8 mouse cellular contexts compared by ENCODE assay signal in genomic region chr7:45182199-45182601, GRCm38 (mm10). TPM values are rescaled to one million over a fixed set of nuclear protein-coding genes. Genes with fewer than 3 reads are reported as not detected.
DNase-seq lines count a peak whose midpoint lies in the region; ATAC-seq and TF ChIP-seq lines count a peak whose summit lies in the region.

No protein-coding gene starts in this region.

- H3K27ac ChIP-seq in heart, embryonic 10.5 days = no peak overlapping the region
- H3K27ac ChIP-seq in kidney, embryonic 14.5 days (ENCODE audit: low read depth, low read length) = no peak overlapping the region

- peak overlapping the region; percentile 13; the same call in 1 of the 2 replicates for H3K9ac ChIP-seq in kidney, embryonic 14.5 days (ENCODE audit: low read depth, low read length)

- H3K36me3 ChIP-seq in heart, embryonic 10.5 days = no peaks in the 10 kb centered on the region
- H3K36me3 ChIP-seq in kidney, embryonic 14.5 days (ENCODE audit: control insufficient read depth, insufficient read depth, low read length) = no peaks in the 10 kb centered on the region

- peak; percentile 93 for ATAC-seq in erythroblast, adult 5-6 weeks (replicated peaks; ENCODE audit: low FRiP score, poor library complexity, severe bottlenecking)
- ATAC-seq in kidney, embryonic 14.5 days (ENCODE audit: low FRiP score, low TSS enrichment) = peak; percentile 89
- peak; percentile 86 for ATAC-seq in monocyte, adult 5-6 weeks (replicated peaks; ENCODE audit: insufficient number of reproducible peaks, low FRiP score, low TSS enrichment, poor library complexity, severe bottlenecking)

- peaks cover 26% of the 10 kb centered on the region for H3K4me1 ChIP-seq in heart, embryonic 10.5 days
- H3K4me1 ChIP-seq in kidney, embryonic 14.5 days (ENCODE audit: control insufficient read depth, insufficient read depth, low read length) = peaks cover 5% of the 10 kb centered on the region; the same call in 1 of the 2 replicates

- no peaks in the 10 kb centered on the region for H3K9me3 ChIP-seq in heart, embryonic 10.5 days
- H3K9me3 ChIP-seq in kidney, embryonic 14.5 days (ENCODE audit: control insufficient read depth, low read length) = no peaks in the 10 kb centered on the region

- DNase-seq in CD4-positive helper T cell, adult 2 months (ENCODE audit: low read depth, low spot score) = peak; percentile 90
- peak; percentile 93 for DNase-seq in brain, embryonic 14.5 days (ENCODE audit: low read depth)
- DNase-seq in heart, embryonic 10.5 days (ENCODE audit: low spot score) = peak; percentile 95
- peak; percentile 90 for DNase-seq in liver
- peak; percentile 88 to 92 for DNase-seq in spleen, postnatal 4 days (ENCODE audit: low spot score in 2 of 2)

- peaks cover 100% of the 10 kb centered on the region for H3K27me3 ChIP-seq in heart, embryonic 10.5 days (ENCODE audit: insufficient read depth, poor library complexity, severe bottlenecking)
- peaks cover 87% of the 10 kb centered on the region for H3K27me3 ChIP-seq in kidney, embryonic 14.5 days (ENCODE audit: control insufficient read depth, insufficient read depth, low read length)

- no peak for TF ChIP-seq CTCF in brain, embryonic 14.5 days (IDR thresholded peaks at IDR 0.05; ENCODE audit: borderline replicate concordance, extremely low read depth, insufficient read depth, insufficient read length)

- TF ChIP-seq POLR2A in brain, embryonic 14.5 days (IDR thresholded peaks at IDR 0.05; ENCODE audit: borderline replicate concordance, extremely low read depth, insufficient read depth, insufficient read length, poor library complexity, severe bottlenecking) = no peak

- H3K4me2 ChIP-seq in kidney, embryonic 14.5 days (replicated peaks; ENCODE audit: low read depth, low read length) = peak overlapping the region; percentile 38

- H3K4me3 ChIP-seq in heart, embryonic 10.5 days = peak overlapping the region; percentile 49
- H3K4me3 ChIP-seq in kidney, embryonic 14.5 days (ENCODE audit: low read length) = peak overlapping the region; percentile 20

- WGBS in heart, embryonic 10.5 days = under 1% methylated on average over 34 of the region's 34 CpGs
- WGBS in kidney, embryonic 14.5 days = under 1% methylated on average over 34 of the region's 34 CpGs

RNA-seq across cellular contexts. Expression of gene Pth2, which starts 1.4 kb away (rescaled TPM):
- polyA plus RNA-seq in brain, embryonic 14.5 days (2012; rRNA removed) = 0.25 and 0.30 TPM in 2 replicates
- total RNA-seq in erythroblast, adult 5-6 weeks (2015; ENCODE audit: low replicate concordance) = not detected in 2 replicates
- not detected in 2 replicates for total RNA-seq in erythroblast, adult 5-6 weeks (2017; ENCODE audit: low replicate concordance)
- 0.41 TPM in 1 of 2 replicates, not detected in the other for polyA plus RNA-seq in heart, embryonic 10.5 days (2016; fragmentation: Nextera tagmentation; extraction: Ambion mirVana)
- not detected in 2 replicates for polyA plus RNA-seq in kidney, embryonic 14.5 days (2014; fragmentation: Nextera tagmentation; extraction: Ambion mirVana)
- not detected in 3 replicates for total RNA-seq in monocyte, adult 5-6 weeks (2017)

RNA-seq across cellular contexts. Expression of gene Gfy, which starts 2.8 kb away (rescaled TPM):
- 0.04 and 0.12 TPM in 2 replicates for polyA plus RNA-seq in brain, embryonic 14.5 days (2012; rRNA removed)
- total RNA-seq in erythroblast, adult 5-6 weeks (2015; ENCODE audit: low replicate concordance) = not detected in 2 replicates
- not detected in 2 replicates for total RNA-seq in erythroblast, adult 5-6 weeks (2017; ENCODE audit: low replicate concordance)
- not detected in 2 replicates for polyA plus RNA-seq in heart, embryonic 10.5 days (2016; fragmentation: Nextera tagmentation; extraction: Ambion mirVana)
- polyA plus RNA-seq in kidney, embryonic 14.5 days (2014; fragmentation: Nextera tagmentation; extraction: Ambion mirVana) = not detected in 2 replicates
- total RNA-seq in monocyte, adult 5-6 weeks (2017) = not detected in 3 replicates

RNA-seq across cellular contexts. Expression of gene Slc17a7, which starts 18.5 kb away (rescaled TPM):
- polyA plus RNA-seq in brain, embryonic 14.5 days (2012; rRNA removed) = 6.7 and 25.8 TPM in 2 replicates
- total RNA-seq in erythroblast, adult 5-6 weeks (2015; ENCODE audit: low replicate concordance) = not detected in 2 replicates
- 0.28 TPM in 1 of 2 replicates, not detected in the other for total RNA-seq in erythroblast, adult 5-6 weeks (2017; ENCODE audit: low replicate concordance)
- polyA plus RNA-seq in heart, embryonic 10.5 days (2016; fragmentation: Nextera tagmentation; extraction: Ambion mirVana) = 0.76 and 1.4 TPM in 2 replicates
- polyA plus RNA-seq in kidney, embryonic 14.5 days (2014; fragmentation: Nextera tagmentation; extraction: Ambion mirVana) = 0.10 and 0.28 TPM in 2 replicates
- total RNA-seq in monocyte, adult 5-6 weeks (2017) = not detected in 3 replicates

RNA-seq across cellular contexts. Expression of gene Ccdc155, which starts 22.5 kb away (rescaled TPM):
- 0.70 and 1.1 TPM in 2 replicates for polyA plus RNA-seq in brain, embryonic 14.5 days (2012; rRNA removed)
- total RNA-seq in erythroblast, adult 5-6 weeks (2015; ENCODE audit: low replicate concordance) = not detected in 2 replicates
- total RNA-seq in erythroblast, adult 5-6 weeks (2017; ENCODE audit: low replicate concordance) = not detected in 2 replicates
- 0.69 and 0.88 TPM in 2 replicates for polyA plus RNA-seq in heart, embryonic 10.5 days (2016; fragmentation: Nextera tagmentation; extraction: Ambion mirVana)
- polyA plus RNA-seq in kidney, embryonic 14.5 days (2014; fragmentation: Nextera tagmentation; extraction: Ambion mirVana) = 0.93 and 1.1 TPM in 2 replicates
- 0.75 TPM in 1 of 3 replicates, not detected in the others for total RNA-seq in monocyte, adult 5-6 weeks (2017)

RNA-seq across cellular contexts. Expression of gene Aldh16a1, which starts 27.8 kb away (rescaled TPM):
- polyA plus RNA-seq in brain, embryonic 14.5 days (2012; rRNA removed) = 26.4 and 34.2 TPM in 2 replicates
- 10.2 and 12.7 TPM in 2 replicates for total RNA-seq in erythroblast, adult 5-6 weeks (2015; ENCODE audit: low replicate concordance)
- total RNA-seq in erythroblast, adult 5-6 weeks (2017; ENCODE audit: low replicate concordance) = 6.3 and 10.3 TPM in 2 replicates
- polyA plus RNA-seq in heart, embryonic 10.5 days (2016; fragmentation: Nextera tagmentation; extraction: Ambion mirVana) = 45.2 and 45.7 TPM in 2 replicates
- 46.6 and 58.0 TPM in 2 replicates for polyA plus RNA-seq in kidney, embryonic 14.5 days (2014; fragmentation: Nextera tagmentation; extraction: Ambion mirVana)
- total RNA-seq in monocyte, adult 5-6 weeks (2017) = 28.6 to 46.8 TPM (median 34.2 TPM) in 3 replicates
